13 mouse cellular contexts compared by ENCODE assay signal in genomic region chr7:30810319-30810718, GRCm38 (mm10). TPM values are rescaled to one million over a fixed set of nuclear protein-coding genes. Genes with fewer than 3 reads are reported as not detected.
DNase-seq lines count a peak whose midpoint lies in the region; ATAC-seq and TF ChIP-seq lines count a peak whose summit lies in the region.
"Had no signal": no experiment of that assay in that cellular context is flagged by ENCODE, and none has a peak within 500 bp of the region (broad histone marks: within the 10 kb centered on the region; RNA-seq: fewer than 3 reads in every experiment).

No protein-coding gene starts in this region.

- H3K4me1 ChIP-seq in intestine, postnatal 0 days (replicated peaks; ENCODE audit: control insufficient read depth, insufficient read depth, low read length) = 0 out of 2 replicates have a peak, but pooled peaks cover 3% of the 10 kb centered on the region
- peaks cover 12% of the 10 kb centered on the region; the same call in 1 of the 2 replicates for H3K4me1 ChIP-seq in intestine, embryonic 16.5 days (ENCODE audit: control insufficient read depth, insufficient read depth, low read length)
- H3K4me1 ChIP-seq in small intestine, adult 2 months (ENCODE audit: control insufficient read depth, insufficient read depth, insufficient read length, low read length) = peaks cover 12% of the 10 kb centered on the region; the same call in 1 of the 2 replicates
- H3K4me1 ChIP-seq: forebrain, embryonic 15.5 days had no signal

- peak; percentile 67 for TF ChIP-seq CTCF in intestine, postnatal 0 days (IDR thresholded peaks at IDR 0.05; ENCODE audit: low read depth)
- peak; percentile 43; the same call in 1 of the 2 replicates for TF ChIP-seq CTCF in small intestine, adult 2 months (IDR thresholded peaks at IDR 0.05; ENCODE audit: extremely low read depth, insufficient read length, insufficient replicate concordance, low read depth, low read length)

- H3K4me3 ChIP-seq in intestine, postnatal 0 days (ENCODE audit: low read depth, low read length) = no peak overlapping the region
- no peak overlapping the region for H3K4me3 ChIP-seq in intestine, embryonic 16.5 days (ENCODE audit: low read length)
- H3K4me3 ChIP-seq in small intestine, adult 2 months (ENCODE audit: low read depth, low read length) = no peak overlapping the region
- H3K4me3 ChIP-seq: forebrain, embryonic 15.5 days; liver, embryonic 13.5 days had no signal

- no peak for ATAC-seq in intestine, postnatal 0 days
- ATAC-seq in intestine, embryonic 16.5 days = no peak
- ATAC-seq: forebrain, embryonic 15.5 days had no signal

- 69% methylated on average over 6 of the region's 6 CpGs for WGBS in intestine, postnatal 0 days
- 63% methylated on average over 6 of the region's 6 CpGs for WGBS in intestine, embryonic 16.5 days
- WGBS in small intestine, adult 2 months = 77% methylated on average over 6 of the region's 6 CpGs

- no peak for TF ChIP-seq POLR2A in small intestine, adult 2 months (IDR thresholded peaks at IDR 0.05; ENCODE audit: low read depth, low read length)

- no peaks in the 10 kb centered on the region for H3K27me3 ChIP-seq in intestine, postnatal 0 days (replicated peaks; ENCODE audit: control insufficient read depth, insufficient read depth, low read length)
- H3K27me3 ChIP-seq in intestine, embryonic 16.5 days (replicated peaks; ENCODE audit: control insufficient read depth, insufficient read depth, low read length) = no peaks in the 10 kb centered on the region
- H3K27me3 ChIP-seq in small intestine, adult 2 months (ENCODE audit: control insufficient read depth, insufficient read depth, low read length) = no peaks in the 10 kb centered on the region
- H3K27me3 ChIP-seq: forebrain, embryonic 15.5 days; liver, embryonic 13.5 days had no signal

- DNase-seq in retina, embryonic 14.5 days (ENCODE audit: low spot score) = peak; percentile 18
- no peak for DNase-seq in retina, postnatal 1 day
- DNase-seq in NIH3T3 (ENCODE audit: low read depth) = peak; percentile 6
- no peak for DNase-seq in layer of hippocampus, adult 11-12 months (ENCODE audit: low spot score)
- DNase-seq in thymus, postnatal 10 days (ENCODE audit: low spot score in 2 of 2) = no peak
- DNase-seq: adrenal gland, adult 8-10 months; heart, postnatal 4 days; kidney, adult 9 months; liver, embryonic 13.5 days had no signal

- H3K9ac ChIP-seq in intestine, postnatal 0 days (ENCODE audit: low read depth, low read length) = no peak overlapping the region
- H3K9ac ChIP-seq in intestine, embryonic 16.5 days (ENCODE audit: low read depth, low read length) = no peak overlapping the region
- H3K9ac ChIP-seq: forebrain, embryonic 15.5 days; liver, embryonic 13.5 days had no signal

- H3K9me3 ChIP-seq in intestine, postnatal 0 days (ENCODE audit: control insufficient read depth) = no peaks in the 10 kb centered on the region
- H3K9me3 ChIP-seq in intestine, embryonic 16.5 days (ENCODE audit: control insufficient read depth, low read length) = no peaks in the 10 kb centered on the region
- H3K9me3 ChIP-seq: forebrain, embryonic 15.5 days; liver, embryonic 13.5 days had no signal

- H3K27ac ChIP-seq in intestine, postnatal 0 days (ENCODE audit: low read depth, low read length) = no peak overlapping the region
- no peak overlapping the region for H3K27ac ChIP-seq in intestine, embryonic 16.5 days (ENCODE audit: low read length)
- no peak overlapping the region for H3K27ac ChIP-seq in small intestine, adult 2 months (ENCODE audit: insufficient read depth, low read depth, low read length)
- H3K27ac ChIP-seq: forebrain, embryonic 15.5 days; liver, embryonic 13.5 days had no signal

- no peak overlapping the region for H3K4me2 ChIP-seq in intestine, postnatal 0 days (replicated peaks; ENCODE audit: low read depth)
- no peak overlapping the region for H3K4me2 ChIP-seq in intestine, embryonic 16.5 days (ENCODE audit: low read depth, low read length)
- H3K4me2 ChIP-seq: forebrain, embryonic 15.5 days; liver, embryonic 13.5 days had no signal

- H3K36me3 ChIP-seq in intestine, postnatal 0 days (ENCODE audit: control insufficient read depth, insufficient read depth) = no peaks in the 10 kb centered on the region
- H3K36me3 ChIP-seq in intestine, embryonic 16.5 days (ENCODE audit: control insufficient read depth, insufficient read depth, low read length) = no peaks in the 10 kb centered on the region
- no peaks in the 10 kb centered on the region for H3K36me3 ChIP-seq in small intestine, adult 2 months (ENCODE audit: control insufficient read depth, insufficient read depth, low read length)
- H3K36me3 ChIP-seq: forebrain, embryonic 15.5 days; liver, embryonic 13.5 days had no signal

RNA-seq across cellular contexts. Expression of gene Ffar2, which starts 13.3 kb away (rescaled TPM):
- polyA plus RNA-seq in intestine, postnatal 0 days (2015; fragmentation: Nextera tagmentation; extraction: Ambion mirVana) = 12.5 and 12.6 TPM in 2 replicates
- polyA plus RNA-seq in intestine, embryonic 16.5 days (2015; fragmentation: Nextera tagmentation; extraction: Ambion mirVana) = 10.9 and 11.7 TPM in 2 replicates
- polyA plus RNA-seq in small intestine, adult 2 months (2012; rRNA removed) = 9.1 and 9.5 TPM in 2 replicates

RNA-seq across cellular contexts. Expression of gene Krtdap, which starts 22.6 kb away (rescaled TPM):
- 4.1 and 4.8 TPM in 2 replicates for polyA plus RNA-seq in intestine, postnatal 0 days (2015; fragmentation: Nextera tagmentation; extraction: Ambion mirVana)
- polyA plus RNA-seq in intestine, embryonic 16.5 days (2015; fragmentation: Nextera tagmentation; extraction: Ambion mirVana) = 1.5 and 3.4 TPM in 2 replicates
- polyA plus RNA-seq in small intestine, adult 2 months (2012; rRNA removed) = not detected in 2 replicates

RNA-seq across cellular contexts. Expression of gene Ffar3, which starts 45.7 kb away (rescaled TPM):
- polyA plus RNA-seq in intestine, postnatal 0 days (2015; fragmentation: Nextera tagmentation; extraction: Ambion mirVana) = 0.21 and 0.47 TPM in 2 replicates
- polyA plus RNA-seq in intestine, embryonic 16.5 days (2015; fragmentation: Nextera tagmentation; extraction: Ambion mirVana) = 0.78 TPM in 2 replicates
- polyA plus RNA-seq in small intestine, adult 2 months (2012; rRNA removed) = 0.90 and 3.5 TPM in 2 replicates
- polyA plus RNA-seq: forebrain, embryonic 15.5 days; liver, embryonic 13.5 days had no signal

RNA-seq across cellular contexts. Expression of gene Dmkn, which starts 46.8 kb away (rescaled TPM):
- 27.8 and 28.2 TPM in 2 replicates for polyA plus RNA-seq in intestine, postnatal 0 days (2015; fragmentation: Nextera tagmentation; extraction: Ambion mirVana)
- polyA plus RNA-seq in intestine, embryonic 16.5 days (2015; fragmentation: Nextera tagmentation; extraction: Ambion mirVana) = 4.4 and 5.8 TPM in 2 replicates
- 1.2 and 2.7 TPM in 2 replicates for polyA plus RNA-seq in small intestine, adult 2 months (2012; rRNA removed)
- polyA plus RNA-seq: liver, embryonic 13.5 days had no signal

RNA-seq across cellular contexts. Expression of gene Ffar1, which starts 51.0 kb away (rescaled TPM):
- 0.13 and 0.21 TPM in 2 replicates for polyA plus RNA-seq in intestine, postnatal 0 days (2015; fragmentation: Nextera tagmentation; extraction: Ambion mirVana)
- polyA plus RNA-seq in intestine, embryonic 16.5 days (2015; fragmentation: Nextera tagmentation; extraction: Ambion mirVana) = 0.35 and 0.37 TPM in 2 replicates
- polyA plus RNA-seq in small intestine, adult 2 months (2012; rRNA removed) = 0.66 and 2.2 TPM in 2 replicates
- polyA plus RNA-seq: forebrain, embryonic 15.5 days; liver, embryonic 13.5 days had no signal

Comparison
In these comparisons a context has a peak if more than half of its experiments do, and no peak if none do; other contexts are left out.
1. DNase-seq: peak in retina, embryonic 14.5 days (single experiment) and NIH3T3 (single experiment); none in retina, postnatal 1 day (single experiment), layer of hippocampus, adult 11-12 months (single experiment) and thymus, postnatal 10 days (0 of 2).